In the genomic region with DNA sequence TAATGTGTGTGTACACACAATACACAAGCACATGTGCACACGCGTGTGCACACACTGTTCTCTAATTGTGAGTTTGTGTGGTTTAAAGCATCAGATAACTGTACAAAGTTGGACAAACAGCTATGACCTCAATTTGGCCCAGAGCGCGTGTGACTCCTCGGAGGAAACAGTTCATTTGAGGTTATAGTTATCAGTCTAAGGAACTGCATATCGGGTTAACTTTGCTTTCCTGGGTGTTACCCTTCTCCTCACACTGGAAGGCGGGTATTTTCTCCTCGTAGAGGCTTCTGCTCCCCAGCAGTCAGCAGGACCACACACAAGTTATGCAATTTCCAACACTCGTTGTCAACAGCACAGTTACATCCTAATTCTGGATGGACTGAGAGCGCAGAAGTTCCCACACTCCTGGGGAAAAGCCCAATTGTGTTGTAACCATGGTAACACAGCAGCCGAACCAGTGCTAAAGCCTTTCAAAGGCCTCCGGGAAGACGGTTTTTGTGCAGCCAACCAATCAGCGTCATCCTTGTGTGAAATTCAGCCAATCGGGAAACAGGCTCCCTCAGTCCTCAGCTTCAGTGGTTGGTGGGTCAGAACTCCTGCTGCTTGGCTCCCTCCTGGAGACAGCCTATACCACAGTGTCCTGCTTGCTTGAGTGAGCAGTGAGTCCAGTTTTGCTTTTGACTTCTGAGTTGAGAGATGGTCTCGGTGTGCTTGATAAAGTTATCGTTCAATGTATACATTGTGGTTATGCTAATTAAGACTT, we compare ENCODE assay signal across 8 mouse cellular contexts.
A peak's percentile ranks its signal among the peaks of the same experiment; 100 is the strongest.
DNase-seq lines count a peak whose midpoint lies in the region; ATAC-seq lines count a peak whose summit lies in the region.

No protein-coding gene starts in this region.

- peak; percentile 76 to 90 for DNase-seq in heart, adult 18-20 months
- DNase-seq in cerebellum, postnatal 25 days = peak; percentile 32 to 49
- DNase-seq in frontal cortex, postnatal 36 days (ENCODE audit: low spot score in 2 of 2) = peak; percentile 82 to 88
- DNase-seq in kidney, adult 11 months = peak; percentile 38
- peak; percentile 82 to 97 for DNase-seq in left cerebral cortex, postnatal 25 days (ENCODE audit: low spot score in 2 of 2)
- peak; percentile 15 for DNase-seq in spleen, adult 12 weeks (ENCODE audit: low spot score)

- intact Hi-C loops in left cerebral cortex, postnatal 25 days (cut with DNase I) = loop anchor here (10.0 kb wide), 1 partner anchor 125 kb away; no protein-coding TSS in a partner anchor

- H3K9me3 ChIP-seq in heart, embryonic 12.5 days (replicated peaks) = no peaks in the 10 kb centered on the region
- H3K9me3 ChIP-seq in midbrain, embryonic 12.5 days = no peaks in the 10 kb centered on the region

- WGBS in heart, embryonic 12.5 days = 58% methylated on average over 17 of the region's 17 CpGs
- WGBS in midbrain, embryonic 12.5 days = 22% methylated on average over 17 of the region's 17 CpGs

- no peak overlapping the region for H3K27ac ChIP-seq in heart, embryonic 12.5 days (ENCODE audit: poor library complexity, severe bottlenecking)
- peak overlapping the region; percentile 82 for H3K27ac ChIP-seq in midbrain, embryonic 12.5 days (replicated peaks)

- H3K9ac ChIP-seq in heart, embryonic 12.5 days = no peak overlapping the region
- H3K9ac ChIP-seq in midbrain, embryonic 12.5 days (replicated peaks) = no peak overlapping the region

- H3K36me3 ChIP-seq in heart, embryonic 12.5 days = no peaks in the 10 kb centered on the region
- H3K36me3 ChIP-seq in midbrain, embryonic 12.5 days = no peaks in the 10 kb centered on the region

- H3K4me2 ChIP-seq in heart, embryonic 12.5 days = no peak overlapping the region
- peak overlapping the region; percentile 47 for H3K4me2 ChIP-seq in midbrain, embryonic 12.5 days (replicated peaks)

- H3K27me3 ChIP-seq in heart, embryonic 12.5 days (replicated peaks) = no peaks in the 10 kb centered on the region
- no peaks in the 10 kb centered on the region for H3K27me3 ChIP-seq in midbrain, embryonic 12.5 days

- no peak overlapping the region for H3K4me3 ChIP-seq in heart, embryonic 12.5 days
- peak overlapping the region; percentile 13; the same call in 1 of the 2 replicates for H3K4me3 ChIP-seq in midbrain, embryonic 12.5 days

- ATAC-seq in heart, embryonic 12.5 days (ENCODE audit: insufficient number of reproducible peaks, low FRiP score) = no peak
- ATAC-seq in midbrain, embryonic 12.5 days (ENCODE audit: low FRiP score, low read depth) = peak; percentile 99

- peaks cover 5% of the 10 kb centered on the region; the same call in 1 of the 2 replicates for H3K4me1 ChIP-seq in heart, embryonic 12.5 days (replicated peaks)
- peaks cover 18% of the 10 kb centered on the region for H3K4me1 ChIP-seq in midbrain, embryonic 12.5 days

Comparison
In these comparisons a context has a peak if more than half of its experiments do, and no peak if none do; other contexts are left out.
1. DNase-seq: peak in every context shown above with its lines; median percentile 90 in left cerebral cortex, postnatal 25 days; 85 in frontal cortex, postnatal 36 days; 83 in heart, adult 18-20 months; 40 in cerebellum, postnatal 25 days; 38 in kidney, adult 11 months; 15 in spleen, adult 12 weeks.